Mouse (Mus musculus) heart, embryonic 16.5 days (tissue): ENCODE results near the gene Gpr18. TPM values are rescaled to one million over a fixed set of nuclear protein-coding genes. Genes with fewer than 3 reads are reported as not detected.

Source experiments
- ATAC-seq: fragments of 200-750 bp; cut with Nextera tagmentation; replicated peaks from 2 replicates; pipeline ENCODE4 v1.8.0; 2017; ENCODE audit warnings: moderate number of reproducible peaks; ENCODE audit not compliant: insufficient read depth, low FRiP score; ENCODE audit errors: extremely low read depth
- H3K27ac ChIP-seq: fragments of 300-500 bp; sonication (generic); 2 replicates; pipeline ENCODE4 v1.5.1; 2014; ENCODE audit warnings: mild to moderate bottlenecking, low read length, control low read depth, moderate library complexity
- H3K27me3 ChIP-seq: fragments of 300-500 bp; sonication (generic); 2 replicates; pipeline ENCODE4 v1.6.1; 2014; ENCODE audit warnings: low read length, mixed read lengths; ENCODE audit not compliant: control insufficient read depth, insufficient read depth
- H3K36me3 ChIP-seq: fragments of 300-500 bp; sonication (generic); 2 replicates; pipeline ENCODE4 v1.6.1; 2014; ENCODE audit not compliant: control insufficient read depth, insufficient read depth
- H3K4me1 ChIP-seq: fragments of 300-500 bp; sonication (generic); 2 replicates; pipeline ENCODE4 v1.6.1; 2014; ENCODE audit warnings: low read length, mixed read lengths; ENCODE audit not compliant: control insufficient read depth, insufficient read depth
- H3K4me2 ChIP-seq: fragments of 300-500 bp; sonication (generic); 2 replicates; pipeline ENCODE4 v1.6.1; 2014; ENCODE audit warnings: low read depth, mild to moderate bottlenecking, control low read depth, low read length
- H3K4me3 ChIP-seq: fragments of 300-500 bp; sonication (generic); 2 replicates; pipeline ENCODE4 v1.5.1; 2014; ENCODE audit warnings: mild to moderate bottlenecking, control low read depth, low read length
- H3K9ac ChIP-seq: fragments of 300-500 bp; sonication (generic); 2 replicates; pipeline ENCODE4 v1.6.1; 2014; ENCODE audit warnings: low read length, control low read depth
- H3K9me3 ChIP-seq: fragments of 300-500 bp; sonication (generic); replicated peaks from 2 replicates; pipeline ENCODE4 v1.6.1; 2016; ENCODE audit warnings: low read length; ENCODE audit not compliant: control insufficient read depth
- WGBS: fragments of 180-500 bp; shearing (Covaris S2); extraction: QIAGEN DNeasy Blood & Tissue Kit; methylation state at CpG from one replicate; pipeline ENCODE4 v1.1.7; 2014; 5-methylcytosine and 5-hydroxymethylcytosine counted together
- polyA plus RNA-seq: library from polyadenylated mRNA; unstranded; fragments of >200 nt; fragmentation: Nextera tagmentation; extraction: Ambion mirVana; gene quantifications from 2 replicates; pipeline ENCODE4 v1.2.1, GENCODE M21; 2015

Gene Gpr18
- polyA plus RNA-seq, 1 experiment from 2014 or later: 1.00 TPM

DNA sequence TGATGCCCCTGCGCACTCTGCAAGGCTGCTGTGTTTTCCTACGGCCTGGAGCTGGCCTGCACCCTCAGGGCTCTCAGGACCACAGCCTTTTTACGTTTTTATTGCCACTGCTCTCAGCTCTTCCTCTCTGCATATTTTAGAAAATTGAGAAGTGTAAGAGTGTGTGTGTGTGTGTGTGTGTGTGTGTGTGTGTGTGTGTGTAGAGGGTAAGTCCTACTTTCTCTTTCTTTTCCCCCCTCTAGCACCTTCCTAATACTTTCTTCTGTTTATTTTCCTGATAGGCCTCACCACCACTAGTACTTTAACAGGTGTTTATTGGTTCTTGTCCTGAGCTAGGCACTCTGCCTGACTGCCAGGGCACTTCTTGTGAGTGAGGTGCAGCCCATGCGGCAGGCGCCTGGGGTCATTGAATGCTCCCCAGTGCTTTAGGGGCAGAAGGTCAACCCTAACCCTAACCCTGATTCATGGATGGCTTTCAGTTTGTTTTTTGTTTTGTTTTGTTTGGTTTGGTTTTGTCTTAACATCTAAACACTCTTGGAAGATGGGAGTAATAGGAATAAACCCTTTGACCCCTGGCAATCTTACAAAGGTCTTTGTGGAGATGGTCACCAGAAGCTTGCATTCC, 21.0 kb downstream of the Gpr18 start:
- no peak overlapping the region for H3K4me3 ChIP-seq
- ATAC-seq: no peak
- no peaks in the 10 kb centered on the region for H3K9me3 ChIP-seq
- 84% methylated on average over 5 of the region's 5 CpGs for WGBS
- no peak overlapping the region for H3K4me2 ChIP-seq
- H3K27me3 ChIP-seq: no peaks in the 10 kb centered on the region
- no peak overlapping the region for H3K9ac ChIP-seq
- H3K36me3 ChIP-seq: no peaks in the 10 kb centered on the region
- no peak overlapping the region for H3K27ac ChIP-seq
- H3K4me1 ChIP-seq: peaks cover 18% of the 10 kb centered on the region

DNA sequence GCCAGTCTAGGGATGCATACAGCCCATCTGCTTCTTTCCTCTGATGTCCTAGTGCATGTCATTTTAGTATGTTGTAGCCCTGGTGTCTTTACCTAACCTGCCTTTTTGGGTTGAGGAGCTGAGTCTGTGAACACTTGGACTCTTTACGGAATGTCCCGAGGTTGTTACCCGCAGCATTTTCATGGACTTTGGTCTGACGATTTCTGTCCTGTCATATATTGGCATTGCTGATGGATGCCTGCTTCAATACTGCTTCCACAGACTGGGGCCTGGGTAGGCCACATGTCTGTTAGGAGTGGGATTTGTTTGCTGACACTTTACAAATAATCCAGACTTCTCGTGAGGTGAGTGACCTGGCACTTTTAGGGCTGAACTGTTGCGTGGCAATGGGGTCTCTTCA, 21.8 kb downstream of the Gpr18 start:
- Histone ChIP-seq H3K4me1 (peaks cover 10% of the 10 kb centered on the region; the same call in 1 of the 2 replicates), H3K27me3 (no peaks in the 10 kb centered on the region), H3K27ac (no peak overlapping the region), H3K4me3 (no peak overlapping the region), H3K9ac (no peak overlapping the region), H3K9me3 (no peaks in the 10 kb centered on the region), H3K4me2 (no peak overlapping the region), H3K36me3 (no peaks in the 10 kb centered on the region)
- no peak for ATAC-seq
- 83% methylated on average over 6 of the region's 6 CpGs for WGBS

- Histone ChIP-seq H3K4me2 (peak overlapping the region; percentile 25), H3K4me1 (peaks cover 27% of the 10 kb centered on the region), H3K27me3 (no peaks in the 10 kb centered on the region), H3K9ac (peak overlapping the region; percentile 26; the same call in 1 of the 2 replicates), H3K9me3 (no peaks in the 10 kb centered on the region), H3K36me3 (no peaks in the 10 kb centered on the region; the same call in 1 of the 2 replicates), H3K4me3 (no peak overlapping the region), H3K27ac (peak overlapping the region; percentile 61)
- no peak for ATAC-seq
- WGBS: 37% methylated on average over 6 of the region's 6 CpGs
Observed at GRCm38 (mm10) chr14:121884150-121884797, 31.3 kb downstream of the Gpr18 start.

DNA sequence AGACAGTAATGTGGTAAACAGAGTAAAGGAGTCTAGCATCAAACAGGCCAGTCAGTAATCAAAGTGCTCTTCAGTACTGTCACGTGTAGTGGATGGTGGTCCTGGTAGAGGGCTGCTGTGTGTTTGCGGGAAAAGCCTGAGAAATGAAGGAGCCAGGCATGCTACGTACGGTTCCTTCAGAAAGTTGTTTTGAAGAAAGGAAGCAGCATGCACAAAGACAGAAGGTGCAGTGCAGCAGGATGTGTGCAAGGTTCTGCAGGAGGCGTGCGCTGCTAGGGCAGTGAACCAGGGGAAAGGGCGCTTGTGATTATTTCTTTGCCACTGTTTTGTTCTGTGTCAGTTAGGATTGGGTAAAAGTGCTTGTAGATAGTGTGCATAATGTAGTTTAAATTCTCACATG, 34.4 kb downstream of the Gpr18 start:
- Histone ChIP-seq H3K4me2 (no peak overlapping the region), H3K4me3 (no peak overlapping the region), H3K9ac (no peak overlapping the region), H3K27ac (no peak overlapping the region), H3K27me3 (no peaks in the 10 kb centered on the region), H3K9me3 (no peaks in the 10 kb centered on the region), H3K36me3 (no peaks in the 10 kb centered on the region), H3K4me1 (peaks cover 27% of the 10 kb centered on the region)
- 79% methylated on average over 7 of the region's 7 CpGs for WGBS
- no peak for ATAC-seq

DNA sequence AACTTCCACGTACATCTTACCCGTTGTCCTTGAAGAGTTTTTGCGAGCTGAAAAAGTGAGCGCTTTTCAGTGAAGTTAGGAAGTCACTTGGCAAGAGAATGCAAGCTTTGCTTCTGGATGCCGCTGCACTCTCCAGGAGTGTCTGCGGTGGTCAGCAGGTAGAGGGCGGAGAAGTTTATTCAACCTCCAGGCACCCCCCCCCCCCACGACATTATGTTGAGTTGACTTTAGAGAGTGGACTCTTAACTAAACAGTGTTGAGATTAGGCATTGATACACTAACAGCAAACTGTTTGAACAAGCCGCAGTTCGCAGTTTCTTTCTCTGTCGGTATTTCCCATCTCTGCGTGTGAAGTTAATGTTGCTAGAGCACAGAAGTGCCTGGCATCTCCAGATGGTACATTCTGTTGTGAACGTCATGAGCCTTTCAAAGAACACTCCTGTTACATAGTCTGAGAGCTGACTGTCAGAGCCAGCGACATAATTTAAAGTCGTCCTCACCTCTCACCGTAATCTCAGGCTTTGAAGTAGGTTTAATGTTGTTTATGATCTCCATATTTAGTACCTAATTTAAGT, 36.2 kb downstream of the Gpr18 start:
- Histone ChIP-seq H3K27ac (0 out of 2 replicates have a peak overlapping the region, but pooled peaks have one; percentile 25), H3K4me3 (peak overlapping the region; percentile 97), H3K27me3 (no peaks in the 10 kb centered on the region), H3K9me3 (no peaks in the 10 kb centered on the region), H3K4me2 (peak overlapping the region; percentile 99), H3K4me1 (peaks cover 20% of the 10 kb centered on the region), H3K36me3 (no peaks in the 10 kb centered on the region), H3K9ac (peak overlapping the region; percentile 98)
- WGBS: 11% methylated on average over 16 of the region's 16 CpGs
- ATAC-seq: no peak

GRCm38 (mm10) chr14:121878859-121879206, 36.7 kb downstream of the Gpr18 start:
- peaks cover 15% of the 10 kb centered on the region for H3K4me1 ChIP-seq
- WGBS: under 1% methylated on average over 27 of the region's 27 CpGs
- peak overlapping the region; percentile 99 for H3K4me2 ChIP-seq
- ATAC-seq: peak; percentile 38
- peak overlapping the region; percentile 98 for H3K9ac ChIP-seq
- no peaks in the 10 kb centered on the region for H3K9me3 ChIP-seq
- H3K36me3 ChIP-seq: no peaks in the 10 kb centered on the region
- H3K27ac ChIP-seq: peak overlapping the region; percentile 77
- peak overlapping the region; percentile 97 for H3K4me3 ChIP-seq
- no peaks in the 10 kb centered on the region for H3K27me3 ChIP-seq

DNA sequence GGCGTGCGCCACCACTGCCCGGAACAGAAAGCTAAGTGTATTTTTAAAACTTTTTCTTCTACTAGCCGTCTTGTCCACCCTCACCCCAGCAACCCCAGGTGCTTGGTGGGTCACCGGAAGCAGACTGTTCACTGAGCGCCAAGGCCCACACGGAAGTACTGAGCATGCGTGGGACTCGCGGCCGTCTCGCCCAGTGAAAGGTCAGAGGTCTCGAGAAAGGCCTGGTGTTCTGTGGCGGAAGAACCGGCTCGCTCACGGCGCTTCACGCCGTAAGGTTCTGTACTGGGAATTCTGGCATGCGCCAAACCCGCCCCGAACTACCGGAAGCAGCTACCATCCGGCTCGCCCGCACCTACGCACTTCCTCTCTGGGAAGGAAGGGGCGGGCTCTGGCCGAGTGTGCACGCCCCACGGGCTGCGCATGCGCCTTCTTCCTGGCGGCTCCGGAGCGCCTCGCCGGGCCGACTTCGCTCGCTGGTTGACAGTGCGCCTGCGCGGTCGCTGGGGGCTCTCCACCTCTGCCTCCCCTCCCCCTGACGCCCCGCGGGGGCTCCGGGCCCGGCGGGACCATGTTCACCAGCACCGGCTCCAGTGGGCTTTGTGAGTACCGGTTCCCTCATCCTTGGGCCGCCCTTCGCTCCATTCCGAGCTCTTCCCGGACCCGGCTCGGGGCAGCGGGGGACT, 37.3 kb downstream of the Gpr18 start, which contains the start of gene Ubac2:
Gene Ubac2 (plus strand): TSS at position 445 of the 683 bp plus-strand sequence.
- no peaks in the 10 kb centered on the region for H3K27me3 ChIP-seq
- peak within 1 kb of the TSS; percentile 97 for H3K4me3 ChIP-seq
- ATAC-seq: peak; percentile 97
- H3K27ac ChIP-seq: peak within 1 kb of the TSS; percentile 96
- peaks cover 10% of the 10 kb centered on the region for H3K4me1 ChIP-seq
- peak within 1 kb of the TSS; percentile 98 for H3K9ac ChIP-seq
- H3K9me3 ChIP-seq: no peaks in the 10 kb centered on the region
- H3K4me2 ChIP-seq: peak within 1 kb of the TSS; percentile 99
- H3K36me3 ChIP-seq: no peaks in the 10 kb centered on the region
- WGBS: under 1% methylated on average over 61 of the region's 61 CpGs

GRCm38 (mm10) chr14:121877640-121878039, 37.9 kb downstream of the Gpr18 start:
- H3K27me3 ChIP-seq: no peaks in the 10 kb centered on the region
- peak overlapping the region; percentile 96 for H3K27ac ChIP-seq
- H3K36me3 ChIP-seq: no peaks in the 10 kb centered on the region
- no peak for ATAC-seq
- peak overlapping the region; percentile 98 for H3K9ac ChIP-seq
- peaks cover 8% of the 10 kb centered on the region for H3K4me1 ChIP-seq
- 33% methylated on average over 8 of the region's 8 CpGs for WGBS
- H3K4me3 ChIP-seq: peak overlapping the region; percentile 97
- H3K9me3 ChIP-seq: no peaks in the 10 kb centered on the region
- H3K4me2 ChIP-seq: peak overlapping the region; percentile 99

- Histone ChIP-seq H3K27ac (no peak overlapping the region), H3K36me3 (no peaks in the 10 kb centered on the region), H3K9ac (no peak overlapping the region), H3K27me3 (no peaks in the 10 kb centered on the region), H3K9me3 (no peaks in the 10 kb centered on the region), H3K4me2 (no peak overlapping the region), H3K4me1 (peaks cover 8% of the 10 kb centered on the region), H3K4me3 (no peak overlapping the region)
- WGBS: 81% methylated on average over 2 of the region's 2 CpGs
- ATAC-seq: no peak
Observed at GRCm38 (mm10) chr14:121876860-121877259, 38.7 kb downstream of the Gpr18 start.
